Mouse (Mus musculus): ENCODE results near the gene Gna13. TPM values are rescaled to one million over a fixed set of nuclear protein-coding genes. Genes with fewer than 3 reads are reported as not detected.
"Not testable (repeated sequence)": the region's sequence is repeated elsewhere in the genome, so short reads cannot be mapped to it uniquely, and the experiment has no call there.

The Gna13 gene
- 10 to 100 TPM; 45.7 to 48.7 TPM for total RNA-seq (2021)

- DNase-seq: peak; percentile 93
- intact Hi-C loops (cut with DNase I): loop anchor here (2.0 kb wide), 1 partner anchor 32 kb away; no protein-coding TSS in a partner anchor
Observed at GRCm38 (mm10) chr11:109362463-109363190, at the start of gene Gna13. Gna13 (plus strand) TSS chr11:109362831.

DNA sequence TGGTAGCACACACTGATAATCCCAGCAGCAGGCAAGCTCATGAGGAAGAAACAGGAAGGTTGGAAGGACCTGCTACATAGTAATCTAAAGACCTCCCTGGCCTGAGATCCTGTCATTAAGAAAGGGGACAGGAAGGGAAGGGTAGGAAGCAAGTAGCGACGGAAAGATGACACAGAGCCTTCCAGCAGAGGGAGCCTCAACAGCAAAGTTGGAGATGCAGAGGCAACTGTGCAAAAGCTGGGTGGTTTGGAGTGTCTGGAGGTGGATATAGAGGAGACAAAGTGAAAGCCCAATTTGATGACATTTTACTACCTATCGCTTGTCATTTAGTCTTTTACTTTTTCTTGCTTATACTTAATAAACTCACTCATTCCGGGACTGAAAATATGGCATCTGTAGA, 45.7 kb upstream of the Gna13 start:
- DNase-seq: peak; percentile 65 to 69
- intact Hi-C loops (cut with DNase I): loop anchor here (5.0 kb wide), 2 partner anchors 125 to 545 kb away; no protein-coding TSS in a partner anchor

DNA sequence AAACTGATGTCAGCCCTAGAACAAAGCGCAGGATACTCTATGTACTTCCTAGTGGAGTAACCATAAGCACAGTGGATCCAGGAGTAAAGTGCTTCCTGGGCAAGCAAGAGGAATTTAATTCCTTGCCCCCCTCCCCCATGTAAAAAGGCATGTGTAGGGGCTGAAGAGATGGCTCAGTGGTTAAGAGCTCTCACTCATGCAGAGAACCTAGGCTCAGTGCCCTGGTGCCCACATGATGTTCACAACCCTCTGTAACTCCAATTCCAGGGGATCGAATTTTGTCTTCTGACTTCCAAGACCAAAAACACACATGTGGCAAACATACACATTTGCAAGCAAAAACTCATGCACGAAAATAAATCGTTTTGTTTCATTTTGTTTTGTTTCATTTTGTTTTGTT, 43.2 kb upstream of the Gna13 start:
- DNase-seq: no peak
- intact Hi-C loops (cut with DNase I): loop anchor here (2.0 to 5.0 kb wide), 3 partner anchors 123 to 543 kb away; no protein-coding TSS in a partner anchor

- intact Hi-C loops (cut with DNase I): loop anchor here (2.0 to 5.0 kb wide), 4 partner anchors 73 to 542 kb away; no protein-coding TSS in a partner anchor
- DNase-seq: no peak
Observed at GRCm38 (mm10) chr11:109319946-109320345, 42.7 kb upstream of the Gna13 start.

GRCm38 (mm10) chr11:109320361-109320933, 42.2 kb upstream of the Gna13 start:
- intact Hi-C loops (cut with DNase I): loop anchor here (5.0 kb wide), 1 partner anchor 73 kb away; no protein-coding TSS in a partner anchor
- peak in 1 of 2 experiments; percentile 21 for DNase-seq

DNA sequence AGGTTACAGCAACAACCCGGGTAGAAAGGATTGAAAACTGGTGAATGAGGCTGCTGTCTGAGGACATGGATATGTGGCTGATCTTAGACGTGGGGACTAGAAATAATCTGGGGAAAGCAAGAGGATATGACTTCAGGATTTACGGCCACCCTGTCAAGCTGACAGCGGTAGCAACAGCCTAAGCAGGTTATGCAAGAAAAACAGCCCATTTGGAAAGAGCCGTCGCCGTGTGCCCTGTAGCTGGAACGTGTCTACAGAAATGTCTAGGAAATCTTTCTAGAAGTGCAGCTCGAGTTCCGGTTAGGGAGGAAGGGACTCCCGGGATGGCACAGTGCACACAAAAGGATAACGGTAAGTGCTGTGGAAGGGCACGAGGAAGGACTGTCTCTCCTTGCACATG, 36.4 kb upstream of the Gna13 start:
- intact Hi-C loops (cut with DNase I): no loop called here
- no peak for DNase-seq

DNA sequence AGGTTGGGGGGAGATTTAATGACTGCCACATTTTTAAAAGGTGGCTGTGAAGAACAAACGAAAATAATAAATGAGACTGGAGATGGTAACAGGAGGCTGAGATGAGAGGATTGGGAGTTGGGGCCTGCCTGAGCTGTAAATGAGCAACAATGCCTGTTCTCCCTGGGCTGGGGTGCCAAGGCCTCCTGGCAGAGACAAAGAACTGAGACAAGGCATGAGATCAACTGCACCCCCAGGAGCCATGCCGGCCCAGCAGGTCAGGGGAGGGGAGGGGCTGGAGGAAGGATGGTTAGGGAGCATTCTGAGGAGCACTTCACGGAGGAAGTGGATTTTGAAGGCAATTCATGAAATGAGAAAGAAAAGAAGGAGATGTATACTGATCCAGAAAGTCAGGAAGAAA, 35.2 kb upstream of the Gna13 start:
- intact Hi-C loops (cut with DNase I): no loop called here
- no peak for DNase-seq

DNA sequence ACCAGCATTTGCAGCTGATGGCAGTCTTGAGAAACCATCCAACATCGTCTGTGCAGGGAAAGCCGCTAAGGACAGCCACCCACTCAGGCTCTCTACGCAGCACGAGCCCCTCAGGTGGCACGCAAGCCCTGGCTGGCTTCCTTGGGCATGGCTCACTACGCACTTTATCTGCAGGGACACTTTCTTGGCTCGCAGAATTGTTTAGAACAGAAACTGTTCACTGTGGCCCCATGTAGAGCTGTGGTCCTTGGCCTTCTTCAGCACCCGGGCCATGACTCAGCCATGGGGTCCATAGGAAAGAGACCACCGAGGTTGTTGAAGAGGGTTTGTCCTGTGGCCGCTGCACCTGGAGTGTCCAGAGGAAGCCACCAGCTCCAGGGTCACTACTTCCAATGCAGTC, 34.7 kb upstream of the Gna13 start:
- intact Hi-C loops (cut with DNase I): no loop called here
- no peak for DNase-seq

GRCm38 (mm10) chr11:109329331-109329730, 33.3 kb upstream of the Gna13 start:
- no peak for DNase-seq
- intact Hi-C loops (cut with DNase I): no loop called here

DNA sequence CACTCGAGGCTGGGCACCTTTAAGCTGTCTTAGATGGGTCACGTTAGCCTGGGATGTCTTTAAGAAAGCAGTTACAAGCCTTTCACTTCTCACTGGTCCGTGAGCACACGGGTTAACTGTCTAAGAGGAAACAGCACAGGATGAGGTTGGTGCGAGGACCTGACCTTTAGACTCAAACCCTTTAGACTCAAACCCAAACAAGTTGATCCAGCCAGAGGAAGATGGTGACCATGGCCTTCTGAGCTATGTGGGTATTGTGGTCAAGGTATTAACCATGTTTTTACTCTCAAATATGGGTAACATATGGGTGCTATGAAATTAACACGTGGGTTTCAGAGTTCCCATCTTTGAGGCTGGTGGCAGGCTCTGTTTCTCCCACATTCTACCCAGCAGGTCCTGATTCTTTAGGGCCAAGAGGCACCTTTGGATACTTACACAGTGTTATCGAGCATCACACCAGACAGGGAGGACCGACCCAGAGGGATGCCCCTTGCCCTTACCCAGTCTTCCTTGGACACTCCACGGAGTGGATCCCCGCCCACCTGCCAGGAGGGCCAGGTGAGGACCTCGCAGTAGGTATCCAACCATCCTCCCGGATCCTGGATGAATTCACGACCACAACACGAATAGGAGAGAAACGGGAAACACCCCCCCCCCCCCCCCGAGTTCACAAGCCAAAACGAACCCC, 31.8 kb upstream of the Gna13 start:
- peak in 1 of 2 experiments; percentile 20 for DNase-seq
- intact Hi-C loops (cut with DNase I): loop anchor here (1.0 to 5.0 kb wide), 4 partner anchors 32 to 256 kb away; partner anchors contain the start of genes Amz2 and Gna13

- DNase-seq: peak; percentile 96 to 97
- intact Hi-C loops (cut with DNase I): loop anchor here (1.0 to 5.0 kb wide), 4 partner anchors 31 to 256 kb away; partner anchors contain the start of genes Amz2 and Gna13
Observed at GRCm38 (mm10) chr11:109331424-109331824, 31.2 kb upstream of the Gna13 start.

GRCm38 (mm10) chr11:109332722-109333121, 29.9 kb upstream of the Gna13 start:
- peak; percentile 31 to 48 for DNase-seq
- intact Hi-C loops (cut with DNase I): loop anchor here (5.0 kb wide), 2 partner anchors 110 to 255 kb away; no protein-coding TSS in a partner anchor

DNA sequence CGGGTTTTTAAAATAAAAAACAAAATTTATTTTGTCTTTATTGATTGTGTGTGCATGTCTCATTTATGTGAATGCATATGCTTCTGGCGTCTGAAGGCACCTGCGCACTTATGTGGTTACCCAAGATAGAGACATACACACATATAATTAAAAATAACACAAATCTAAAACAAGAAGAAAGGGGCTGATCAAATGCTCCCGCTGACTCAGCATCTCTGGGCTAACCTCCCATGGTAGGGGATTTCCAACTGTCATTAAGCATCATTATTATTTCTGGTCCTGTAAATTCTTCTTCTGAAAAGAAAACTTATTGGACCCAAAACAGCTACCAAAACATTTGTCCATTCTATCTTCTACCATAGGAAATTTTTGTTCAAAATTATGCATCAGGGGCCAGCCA, 27.9 kb upstream of the Gna13 start:
- intact Hi-C loops (cut with DNase I): loop anchor here (5.0 kb wide), 2 partner anchors 108 to 253 kb away; no protein-coding TSS in a partner anchor
- DNase-seq: no peak

GRCm38 (mm10) chr11:109335890-109336289, 26.7 kb upstream of the Gna13 start:
- intact Hi-C loops (cut with DNase I): no loop called here
- no peak for DNase-seq

DNA sequence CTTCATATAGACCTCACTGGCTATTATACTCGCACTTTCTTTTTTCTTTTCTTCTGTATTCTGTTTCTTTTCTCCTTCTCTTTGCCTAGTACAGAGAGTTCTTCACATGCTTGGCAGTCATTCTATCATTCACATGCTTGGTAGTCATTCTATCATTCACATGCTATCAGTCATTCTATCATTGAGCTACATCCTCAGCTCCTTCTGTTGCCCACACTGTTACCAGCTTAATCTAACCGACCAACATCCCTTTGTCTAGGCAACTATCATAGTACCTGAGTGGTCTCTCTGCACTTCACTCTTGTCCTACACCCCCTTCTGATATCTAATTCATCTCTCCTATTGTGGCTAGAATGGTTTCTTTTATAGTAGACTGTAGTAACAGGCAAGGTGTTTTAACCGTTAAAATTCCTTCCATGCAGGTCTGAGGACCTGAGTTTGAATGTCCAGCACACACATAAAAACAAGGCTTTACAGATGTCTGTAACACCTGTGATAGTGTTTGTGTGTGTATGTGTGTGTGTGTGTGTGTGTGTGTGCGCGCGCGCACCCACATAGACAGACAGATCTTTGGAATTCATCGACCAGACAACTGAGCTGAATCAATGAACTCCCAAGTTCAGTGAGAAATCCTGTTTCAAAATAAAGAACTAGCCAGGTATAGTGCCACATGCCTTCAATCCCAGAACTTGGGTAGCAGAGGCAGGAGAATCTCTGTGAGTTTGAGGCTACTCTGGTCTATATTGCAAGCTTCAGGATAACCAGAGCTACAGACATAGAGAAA, 23.3 kb upstream of the Gna13 start:
- DNase-seq: no peak
- intact Hi-C loops (cut with DNase I): no loop called here

- intact Hi-C loops (cut with DNase I): no loop called here
- no peak for DNase-seq
Observed at GRCm38 (mm10) chr11:109340541-109340940, 22.1 kb upstream of the Gna13 start.

GRCm38 (mm10) chr11:109342666-109343065, 20.0 kb upstream of the Gna13 start:
- DNase-seq; intact Hi-C loops (cut with DNase I): not testable (repeated sequence)

GRCm38 (mm10) chr11:109343558-109343957, 19.1 kb upstream of the Gna13 start:
- intact Hi-C loops (cut with DNase I): no loop called here
- no peak for DNase-seq

- peak; percentile 66 to 75 for DNase-seq
- intact Hi-C loops (cut with DNase I): no loop called here
Observed at GRCm38 (mm10) chr11:109343991-109344599, 18.5 kb upstream of the Gna13 start.

Measured in heart, postnatal 10 days (tissue).